Mouse (Mus musculus) frontal cortex, postnatal 14 days (tissue): ENCODE measurements around the gene Trir.

ENCODE experiments used
- DNase-seq, 2 experiments: peaks; one replicate each; pipeline ENCODE4 v3.0.0; 2022; ENCODE audit warnings: low spot score in 2 of 2

Trir gene

GRCm38 (mm10) chr8:84994375-84994774, 32.2 kb upstream of the Trir start:
- DNase-seq = no peak

GRCm38 (mm10) chr8:84995680-84996079, 30.9 kb upstream of the Trir start:
- DNase-seq = no peak

GRCm38 (mm10) chr8:84996978-84997377, 29.6 kb upstream of the Trir start:
- no peak for DNase-seq

GRCm38 (mm10) chr8:84997649-84998295, 28.9 kb upstream of the Trir start:
- DNase-seq = peak; percentile 76 to 87

- no peak for DNase-seq
Observed at GRCm38 (mm10) chr8:85007686-85008085, 18.9 kb upstream of the Trir start.

GRCm38 (mm10) chr8:85011242-85011641, 15.4 kb upstream of the Trir start:
- no peak for DNase-seq

GRCm38 (mm10) chr8:85013230-85013840, 13.3 kb upstream of the Trir start:
- DNase-seq = peak; percentile 58 to 73

- no peak for DNase-seq
Observed at GRCm38 (mm10) chr8:85014431-85014830, 12.2 kb upstream of the Trir start, which contains the start of gene Best2. Gene Best2, minus strand, starts transcription at chr8:85014531.

- no peak for DNase-seq
Observed at GRCm38 (mm10) chr8:85016724-85017123, 9.9 kb upstream of the Trir start.

GRCm38 (mm10) chr8:85017209-85017608, 9.4 kb upstream of the Trir start:
- DNase-seq = no peak

- DNase-seq = no peak
Observed at GRCm38 (mm10) chr8:85021514-85022055, 5.0 kb upstream of the Trir start.

GRCm38 (mm10) chr8:85023846-85024245, 2.8 kb upstream of the Trir start:
- DNase-seq = no peak

- peak; percentile 70 to 80 for DNase-seq
Observed at GRCm38 (mm10) chr8:85025098-85025932, 1.3 kb upstream of the Trir start, which contains the start of gene Asna1. Gene Asna1, minus strand, starts transcription at chr8:85025281.

GRCm38 (mm10) chr8:85027516-85027855, 863 bp downstream of the Trir start:
- no peak for DNase-seq

- DNase-seq = no peak
Observed at GRCm38 (mm10) chr8:85027922-85028321, 1.3 kb downstream of the Trir start.

- DNase-seq = no peak
Observed at GRCm38 (mm10) chr8:85029271-85029670, 2.6 kb downstream of the Trir start.

- no peak for DNase-seq
Observed at GRCm38 (mm10) chr8:85032622-85033311, 6.1 kb downstream of the Trir start.

GRCm38 (mm10) chr8:85033867-85034266, 7.2 kb downstream of the Trir start:
- DNase-seq = no peak

GRCm38 (mm10) chr8:85034764-85035163, 8.1 kb downstream of the Trir start:
- peak; percentile 55 to 57 for DNase-seq

- DNase-seq = no peak
Observed at GRCm38 (mm10) chr8:85035165-85035727, 8.6 kb downstream of the Trir start.

GRCm38 (mm10) chr8:85035728-85036310, 9.2 kb downstream of the Trir start:
- peak in 1 of 2 experiments; percentile 18 for DNase-seq
